Mouse (Mus musculus): ENCODE results near the gene 6030408B16Rik. TPM values are rescaled to one million over a fixed set of nuclear protein-coding genes. Genes with fewer than 3 reads are reported as not detected.

6030408B16Rik gene
- polyA plus RNA-seq, 1 experiment, result 0.41 TPM

DNA sequence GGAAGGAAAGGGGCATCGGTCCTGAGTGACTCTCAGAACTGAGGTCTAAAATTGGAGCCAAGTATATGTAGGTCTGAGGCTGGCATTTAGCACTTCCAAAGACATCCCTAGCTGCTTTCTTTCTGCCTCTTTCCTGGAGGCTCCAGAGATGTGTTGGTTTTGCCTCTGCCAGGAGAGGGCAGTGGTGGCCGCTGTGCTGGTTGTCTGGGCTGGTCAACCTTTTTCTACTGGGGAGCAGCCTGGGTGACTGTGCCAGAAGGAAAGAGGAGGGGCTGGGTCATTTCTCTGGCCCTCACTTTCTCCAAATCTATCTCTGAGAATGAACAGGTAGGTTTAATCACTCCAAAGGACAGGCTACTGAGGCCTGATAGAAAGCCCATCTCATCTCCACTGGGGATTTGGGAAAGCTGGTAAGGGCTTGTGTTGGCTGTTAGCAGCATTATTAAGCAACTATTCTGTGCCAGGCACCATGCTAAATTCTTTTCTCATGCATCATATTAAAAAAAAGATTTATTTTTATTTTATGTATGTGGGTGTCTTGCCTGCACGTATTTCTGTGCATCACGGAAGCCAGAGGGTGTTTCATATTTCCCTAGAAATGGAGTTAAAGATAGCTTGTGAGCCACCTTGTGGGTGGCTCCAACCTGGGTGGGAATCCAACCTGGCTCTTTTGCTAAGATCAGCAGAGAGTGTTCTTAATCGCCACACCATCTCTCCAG lies 48.9 kb downstream of the 6030408B16Rik start:
- TF ChIP-seq CTCF (IDR thresholded peaks at IDR 0.05; ENCODE audit: borderline replicate concordance, extremely low read depth, insufficient read depth, insufficient read length) (peak; percentile 47; the same call in 1 of the 2 replicates), POLR2A (IDR thresholded peaks at IDR 0.05; ENCODE audit: borderline replicate concordance, extremely low read depth, insufficient read depth, insufficient read length, poor library complexity, severe bottlenecking) (no peak)
- no peak for DNase-seq (ENCODE audit: low read depth)

Other genes with a start within 250 kb of the 6030408B16Rik start
- gene Gm47841, start 245.8 kb upstream of the 6030408B16Rik start, polyA plus RNA-seq (2012; rRNA removed), result not detected in 2 replicates
- gene Fignl2, start 214.6 kb upstream of the 6030408B16Rik start, polyA plus RNA-seq (2012; rRNA removed), result 1.5 and 2.1 TPM in 2 replicates
- gene Ankrd33, start 177.5 kb upstream of the 6030408B16Rik start, polyA plus RNA-seq (2012; rRNA removed), result not detected in 2 replicates
- 8.5 and 11.6 TPM in 2 replicates for gene Acvrl1, start 164.7 kb upstream of the 6030408B16Rik start, polyA plus RNA-seq (2012; rRNA removed)
- 62.5 and 75.3 TPM in 2 replicates for gene Acvr1b, start 119.1 kb upstream of the 6030408B16Rik start, polyA plus RNA-seq (2012; rRNA removed)
- 4.9 and 6.5 TPM in 2 replicates for gene Grasp, start 69.0 kb upstream of the 6030408B16Rik start, polyA plus RNA-seq (2012; rRNA removed)
- 5.4 and 10.5 TPM in 2 replicates for gene Nr4a1, start 38.9 kb upstream of the 6030408B16Rik start, polyA plus RNA-seq (2012; rRNA removed)
- 58.9 and 75.1 TPM in 2 replicates for gene Atg101, start 8.9 kb upstream of the 6030408B16Rik start, polyA plus RNA-seq (2012; rRNA removed)
- 0.19 and 0.22 TPM in 2 replicates for gene Krt80, start 77.0 kb downstream of the 6030408B16Rik start, polyA plus RNA-seq (2012; rRNA removed)
- 1.4 and 4.1 TPM in 2 replicates for gene Krt7, start 117.8 kb downstream of the 6030408B16Rik start, polyA plus RNA-seq (2012; rRNA removed)
- 0.11 and 0.18 TPM in 2 replicates for gene Krt87, start 145.6 kb downstream of the 6030408B16Rik start, polyA plus RNA-seq (2012; rRNA removed)
- not detected in 2 replicates for gene Krt88, start 154.5 kb downstream of the 6030408B16Rik start, polyA plus RNA-seq (2012; rRNA removed)
- not detected in 2 replicates for gene Krt81, start 170.5 kb downstream of the 6030408B16Rik start, polyA plus RNA-seq (2012; rRNA removed)
- gene Krt86, start 180.3 kb downstream of the 6030408B16Rik start, polyA plus RNA-seq (2012; rRNA removed), result 0.08 TPM in 1 of 2 replicates, not detected in the other
- gene Krt83, start 198.3 kb downstream of the 6030408B16Rik start, polyA plus RNA-seq (2012; rRNA removed), result not detected in 2 replicates
- not detected in 2 replicates for gene Gm49425, start 224.0 kb downstream of the 6030408B16Rik start, polyA plus RNA-seq (2012; rRNA removed)
- gene Krt84, start 239.6 kb downstream of the 6030408B16Rik start, polyA plus RNA-seq (2012; rRNA removed), result not detected in 2 replicates

Data from brain, embryonic 14.5 days (tissue).